Mouse (Mus musculus) kidney, postnatal 36 days (tissue): Measurements from ENCODE around the gene Nlrp4e.
"Not testable (repeated sequence)": the region's sequence is repeated elsewhere in the genome, so short reads cannot be mapped to it uniquely, and the experiment has no call there.

Experiments
- DNase-seq, 2 experiments: peaks; one replicate each; pipeline ENCODE4 v3.0.0; 2021 to 2022; ENCODE audit warnings: mixed read lengths in 2 of 2

Nlrp4e gene

GRCm38 (mm10) chr7:23300892-23301291 lies at the start of gene Nlrp4e:
Gene Nlrp4e, plus strand, starts transcription at chr7:23301192.
- not testable (repeated sequence) for DNase-seq

- DNase-seq = not testable (repeated sequence)
These were observed 49.4 kb upstream of the Nlrp4e start, which contains the start of gene Vmn1r166 for GRCm38 (mm10) chr7:23251582-23251981. Gene Vmn1r166, minus strand, starts transcription at chr7:23251682.

GRCm38 (mm10) chr7:23278800-23279199 lies 22.2 kb upstream of the Nlrp4e start, which contains the start of gene Gm6902:
Gene Gm6902, minus strand, starts transcription at chr7:23278900.
- DNase-seq = not testable (repeated sequence)

DNA sequence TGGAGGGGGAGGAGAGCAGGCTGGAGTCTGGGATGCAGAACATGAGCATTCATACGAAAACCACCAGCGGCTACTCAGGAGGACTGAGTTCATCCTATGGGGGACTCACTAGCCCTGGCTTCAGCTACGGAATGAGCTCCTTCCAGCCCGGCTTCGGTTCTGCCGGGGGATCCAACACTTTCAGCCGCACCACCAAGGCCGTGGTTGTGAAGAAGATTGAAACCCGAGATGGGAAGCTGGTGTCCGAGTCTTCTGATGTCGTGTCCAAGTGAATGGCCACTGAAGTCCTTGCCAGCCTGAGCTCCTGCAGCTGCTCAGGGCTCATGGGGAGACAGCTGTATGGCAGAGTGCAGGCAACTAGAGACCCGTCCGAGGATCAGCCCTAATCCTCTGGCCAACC lies 57.3 kb downstream of the Nlrp4e start:
- DNase-seq = not testable (repeated sequence)

- no peak for DNase-seq
These were observed 84.6 kb downstream of the Nlrp4e start, which contains the start of gene Nlrp5 for GRCm38 (mm10) chr7:23385589-23385988. Gene Nlrp5, plus strand, starts transcription at chr7:23385889.
